Mouse (Mus musculus) embryonic fibroblast, embryonic 13.5 days (primary cell): ENCODE results near the gene Il19.

Experiments used
- CTCF ChIP-seq: IDR thresholded peaks from 2 replicates; pipeline ENCODE4 v1.5.1; 2011; ENCODE audit warnings: mild to moderate bottlenecking, control low read depth, low read length, moderate library complexity, borderline replicate concordance; ENCODE audit not compliant: insufficient read depth
- POLR2A ChIP-seq: IDR thresholded peaks from 2 replicates; pipeline ENCODE4 v1.6.1; 2011; ENCODE audit warnings: low read depth, mild to moderate bottlenecking, control low read depth, low read length, moderate library complexity

- TF ChIP-seq POLR2A (no peak), CTCF (no peak)
Measured at GRCm38 (mm10) chr1:130918323-130918980, 21.5 kb downstream of the Il19 start.
